Mouse (Mus musculus) testis, adult 2 months (tissue): ENCODE data around the gene Rbm33. TPM values are rescaled to one million over a fixed set of nuclear protein-coding genes. Genes with fewer than 3 reads are reported as not detected.

ENCODE experiments used
- H3K27ac ChIP-seq: fragments of 200-500 bp; 2 replicates; pipeline ENCODE4 v1.5.1; 2012; ENCODE audit warnings: low read depth, low read length; ENCODE audit not compliant: control insufficient read depth, insufficient read depth
- H3K27me3 ChIP-seq: fragments of 200-500 bp; 2 replicates; pipeline ENCODE4 v1.6.1; 2012; ENCODE audit warnings: mild to moderate bottlenecking, low read length, moderate library complexity; ENCODE audit not compliant: control insufficient read depth, insufficient read depth
- H3K36me3 ChIP-seq: fragments of 200-500 bp; 2 replicates; pipeline ENCODE4 v1.6.1; 2012; ENCODE audit warnings: mild to moderate bottlenecking, low read length; ENCODE audit not compliant: control insufficient read depth, insufficient read depth
- H3K4me1 ChIP-seq: fragments of 200-500 bp; 2 replicates; pipeline ENCODE4 v1.6.1; 2012; ENCODE audit warnings: low read length; ENCODE audit not compliant: control insufficient read depth, insufficient read depth
- H3K4me3 ChIP-seq: fragments of 200-500 bp; 2 replicates; pipeline ENCODE4 v1.5.1; 2012; ENCODE audit warnings: low read depth, mild to moderate bottlenecking, low read length, moderate library complexity, mixed read lengths; ENCODE audit not compliant: control insufficient read depth
- CTCF ChIP-seq: fragments of 200-500 bp; IDR thresholded peaks from 2 replicates; pipeline ENCODE4 v1.5.1; 2012; ENCODE audit warnings: low read depth, mild to moderate bottlenecking, inconsistent platforms, low read length, moderate library complexity; ENCODE audit not compliant: control insufficient read depth, insufficient read depth, insufficient replicate concordance
- POLR2A ChIP-seq: fragments of 200-500 bp; IDR thresholded peaks from 2 replicates; pipeline ENCODE4 v1.6.1; 2012; ENCODE audit warnings: low read depth, mild to moderate bottlenecking, inconsistent platforms, low read length, moderate library complexity; ENCODE audit not compliant: control insufficient read depth
- polyA plus RNA-seq: library from polyadenylated mRNA; depleted of rRNA; stranded (reverse); fragments of >200 nt; gene quantifications from 2 replicates; pipeline ENCODE4 v1.2.3, GENCODE M21; 2012; rRNA removed

Rbm33 gene
- polyA plus RNA-seq, 1 experiment = 17.0 TPM

DNA sequence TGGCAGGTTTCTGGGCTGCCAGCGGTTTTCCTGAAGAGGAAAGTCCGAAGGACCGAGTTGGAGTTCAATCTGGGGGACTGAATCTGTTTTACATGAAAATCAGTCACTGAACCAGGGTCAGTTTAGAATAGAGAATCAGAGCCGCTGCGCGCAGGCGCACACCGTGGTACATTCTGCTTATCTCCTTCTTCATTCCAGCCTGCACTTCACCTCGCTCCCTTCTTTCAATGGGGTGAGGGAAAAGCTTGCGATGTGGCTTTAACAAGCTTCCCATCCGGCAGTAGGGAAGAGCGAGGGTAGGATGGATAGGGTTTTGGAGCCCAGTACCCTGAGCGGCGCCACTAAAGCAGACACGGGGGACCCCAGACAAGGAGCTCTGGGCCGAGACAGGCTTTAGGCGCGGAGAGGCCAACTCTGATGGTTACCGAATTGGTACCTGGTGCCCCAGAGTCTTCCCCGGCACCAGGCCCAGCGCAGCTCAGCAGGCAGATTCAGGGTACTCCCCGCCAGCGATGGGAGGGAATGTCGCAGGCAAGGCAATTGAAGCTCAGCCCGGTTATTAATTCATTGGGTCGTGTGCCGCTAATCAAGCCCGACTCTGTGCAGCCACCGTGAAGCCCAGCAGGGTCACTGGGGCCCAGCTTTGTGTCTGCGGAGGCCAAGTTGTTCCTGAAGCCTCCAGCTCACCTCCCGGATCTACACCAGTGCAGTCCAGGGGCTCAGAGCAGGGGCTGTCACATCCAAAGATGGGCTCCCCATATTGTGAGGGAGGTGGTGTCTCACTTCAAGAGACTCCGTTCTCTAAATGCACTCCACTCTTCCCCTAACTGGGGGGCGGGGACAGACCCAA, 146.0 kb downstream of the Rbm33 start:
- H3K4me1 ChIP-seq = peaks cover 59% of the 10 kb centered on the region
- TF ChIP-seq POLR2A (no peak), CTCF (no peak)
- H3K27ac ChIP-seq = no peak overlapping the region
- no peaks in the 10 kb centered on the region for H3K36me3 ChIP-seq
- H3K4me3 ChIP-seq = no peak overlapping the region
- H3K27me3 ChIP-seq = no peaks in the 10 kb centered on the region

DNA sequence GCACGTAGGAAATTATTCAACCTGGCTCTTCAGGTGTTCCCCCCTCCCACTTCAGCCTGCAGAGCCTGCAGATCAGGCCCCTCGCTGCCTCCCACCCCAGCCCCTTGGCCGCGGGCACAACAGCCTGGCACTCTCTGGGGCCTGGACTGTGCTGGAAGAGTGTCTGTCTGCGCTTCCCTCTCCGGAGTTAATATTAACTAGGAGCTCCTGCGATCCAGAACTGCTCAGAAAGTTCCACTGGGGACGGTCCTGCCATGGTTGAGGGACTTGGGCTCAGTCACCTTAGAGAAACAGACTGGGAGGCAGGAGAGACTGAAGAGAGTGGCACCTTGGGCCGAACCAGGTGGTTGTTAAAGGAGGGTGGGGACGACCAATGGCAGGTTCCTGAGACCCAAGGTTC, 146.7 kb downstream of the Rbm33 start:
- Histone ChIP-seq H3K36me3 (no peaks in the 10 kb centered on the region), H3K4me1 (peaks cover 53% of the 10 kb centered on the region), H3K27ac (no peak overlapping the region)

DNA sequence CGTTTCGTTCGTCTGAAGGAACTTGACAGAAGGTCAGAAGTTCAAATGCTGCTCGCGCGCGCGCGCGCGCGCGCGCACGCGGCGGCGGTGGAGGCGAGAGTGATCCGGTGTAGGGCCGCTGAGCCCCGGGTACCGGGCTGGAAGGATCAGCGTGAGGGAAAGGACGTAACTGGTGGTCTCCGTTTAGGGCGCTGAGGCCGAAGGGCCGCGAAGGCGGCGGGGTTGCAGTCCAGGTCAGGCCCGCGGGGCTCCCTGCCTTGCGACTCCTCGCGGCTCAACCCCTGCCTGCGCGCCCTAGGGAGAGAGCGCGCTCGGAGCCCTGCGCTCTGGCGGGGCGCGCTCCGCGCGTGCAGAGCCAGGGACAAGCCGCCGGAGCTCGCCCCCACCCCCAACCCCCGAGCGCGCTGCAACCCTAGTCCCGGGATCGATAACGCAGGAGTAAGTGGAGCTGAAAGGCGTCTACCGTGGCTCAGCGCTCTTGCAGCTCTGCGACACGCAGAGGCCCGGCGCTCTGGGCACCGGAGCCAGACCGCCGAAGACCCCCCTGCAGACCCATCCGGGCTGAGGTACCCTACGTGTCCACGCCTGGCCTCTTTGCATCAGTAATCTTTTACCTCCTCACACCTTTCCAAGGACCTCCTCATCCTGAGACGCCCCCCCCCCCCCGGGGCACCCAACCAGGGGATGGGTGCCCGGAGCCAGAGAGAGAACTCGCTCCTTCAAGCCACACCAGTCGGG, 147.6 kb downstream of the Rbm33 start:
- peaks cover 49% of the 10 kb centered on the region for H3K4me1 ChIP-seq

More for the DNA sequence above, 146.7 kb downstream of the Rbm33 start:
- no peak for TF ChIP-seq CTCF
- no peak for TF ChIP-seq POLR2A
- Histone ChIP-seq H3K27me3 (no peaks in the 10 kb centered on the region), H3K4me3 (no peak overlapping the region)

DNA sequence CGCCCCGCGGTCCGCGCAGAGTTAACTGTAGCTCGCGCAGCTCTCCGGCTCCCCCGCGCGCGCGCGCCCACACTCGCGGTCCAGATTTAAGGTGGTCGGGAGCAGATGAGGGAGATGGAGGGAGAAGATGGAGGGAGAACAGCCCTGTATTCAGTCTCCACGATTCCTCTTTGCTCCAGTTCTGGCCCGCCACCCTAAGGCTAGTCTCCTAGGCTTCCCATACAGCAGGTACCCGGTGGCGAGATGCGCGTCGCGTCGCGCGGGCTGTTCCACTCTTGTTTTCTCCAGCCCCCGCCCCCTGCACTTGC, 148.1 kb downstream of the Rbm33 start:
- TF ChIP-seq CTCF (no peak), POLR2A (no peak)
- Histone ChIP-seq H3K27ac (no peak overlapping the region), H3K4me1 (peaks cover 44% of the 10 kb centered on the region), H3K27me3 (no peaks in the 10 kb centered on the region), H3K4me3 (peak overlapping the region; percentile 10), H3K36me3 (no peaks in the 10 kb centered on the region)

More for the DNA sequence above, 147.6 kb downstream of the Rbm33 start:
- H3K36me3 ChIP-seq = no peaks in the 10 kb centered on the region
- no peaks in the 10 kb centered on the region for H3K27me3 ChIP-seq
- peak overlapping the region; percentile 10 for H3K4me3 ChIP-seq
- TF ChIP-seq CTCF (no peak), POLR2A (no peak)
- no peak overlapping the region for H3K27ac ChIP-seq

DNA sequence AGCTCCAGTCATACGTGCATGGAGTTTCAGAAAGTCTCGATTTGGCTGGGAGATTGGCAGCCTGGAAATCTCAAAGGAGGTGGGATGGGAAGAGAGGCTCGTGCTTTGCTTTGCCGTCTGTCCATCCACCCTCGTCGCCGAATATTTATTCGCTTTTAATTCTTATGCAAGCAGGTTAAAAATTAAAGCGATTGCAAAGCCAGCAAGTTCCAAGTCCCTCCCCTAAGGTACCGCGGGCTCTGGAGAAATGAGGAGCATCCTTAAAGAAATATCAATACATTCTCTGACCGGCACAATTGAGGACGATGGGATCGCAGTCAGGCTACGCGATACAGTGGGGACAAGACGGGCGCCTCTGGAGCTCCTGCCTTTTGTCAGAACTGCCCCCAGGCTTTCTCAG, 148.6 kb downstream of the Rbm33 start:
- Histone ChIP-seq H3K27ac (no peak overlapping the region), H3K4me1 (peaks cover 41% of the 10 kb centered on the region), H3K27me3 (no peaks in the 10 kb centered on the region), H3K36me3 (no peaks in the 10 kb centered on the region), H3K4me3 (no peak overlapping the region; the same call in 1 of the 2 replicates)
- TF ChIP-seq CTCF = no peak
- no peak for TF ChIP-seq POLR2A

DNA sequence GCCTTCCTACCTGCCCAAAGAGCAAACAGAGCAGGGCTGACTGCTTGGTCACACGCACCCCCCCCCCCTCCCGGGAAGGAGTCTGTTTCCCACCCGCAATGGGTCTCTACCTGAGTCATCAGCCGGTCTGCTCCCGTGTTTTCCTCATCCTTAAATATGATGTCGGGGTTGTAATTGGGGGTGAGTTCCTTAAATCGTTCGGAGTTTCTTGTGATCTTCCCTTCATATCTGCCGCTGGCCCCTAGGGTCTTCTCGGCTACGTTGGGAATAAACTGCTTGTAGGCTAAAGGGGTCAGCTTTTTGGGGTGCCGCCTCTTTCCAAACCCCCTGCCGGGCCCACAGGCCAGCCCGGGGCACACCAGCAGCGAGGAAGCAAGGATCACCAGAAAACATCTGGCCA, 149.4 kb downstream of the Rbm33 start:
- H3K36me3 ChIP-seq = no peaks in the 10 kb centered on the region
- H3K4me1 ChIP-seq = peaks cover 38% of the 10 kb centered on the region
- H3K27ac ChIP-seq = no peak overlapping the region
- TF ChIP-seq POLR2A = no peak
- no peak for TF ChIP-seq CTCF
- H3K27me3 ChIP-seq = no peaks in the 10 kb centered on the region
- no peak overlapping the region; the same call in none of the 2 replicates for H3K4me3 ChIP-seq

DNA sequence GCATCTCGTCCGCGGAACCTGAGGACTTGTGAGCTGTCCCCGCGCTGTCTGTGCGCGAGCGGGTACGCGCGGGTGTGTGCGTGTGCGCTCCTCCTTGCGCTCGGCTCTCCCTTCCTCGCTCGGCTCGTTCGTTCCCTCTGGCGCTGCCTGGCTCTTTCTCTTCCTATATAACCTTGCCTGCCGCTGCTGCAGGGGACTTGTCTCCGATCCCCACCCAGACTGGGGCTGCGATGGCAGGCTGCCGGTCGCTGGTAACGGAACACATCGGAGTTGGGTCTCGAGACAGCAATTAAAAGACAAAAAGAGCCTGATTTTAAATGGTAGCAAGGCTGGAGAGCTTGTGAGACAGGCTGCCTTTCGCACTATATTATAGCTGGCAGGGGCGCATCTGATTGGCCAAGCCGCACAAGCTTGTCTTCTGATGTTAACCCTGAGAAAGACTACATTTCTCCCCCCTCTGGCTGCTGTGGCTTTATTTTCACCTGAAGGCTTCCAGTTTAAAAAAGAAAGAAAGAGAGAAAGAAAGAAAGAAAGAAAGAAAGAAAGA, 149.9 kb downstream of the Rbm33 start, which contains the start of gene Shh:
Gene Shh (minus strand): TSS at position 497 of the 547 bp plus-strand sequence.
- H3K4me1 ChIP-seq = peaks cover 36% of the 10 kb centered on the region
- no peaks in the 10 kb centered on the region for H3K27me3 ChIP-seq
- TF ChIP-seq CTCF (no peak), POLR2A (no peak)
- no peaks in the 10 kb centered on the region for H3K36me3 ChIP-seq
- peak within 1 kb of the TSS; percentile 23 for H3K4me3 ChIP-seq
- no peak within 1 kb of the TSS for H3K27ac ChIP-seq

Other genes starting within 250 kb of the Rbm33 start
- 14.1 and 16.6 TPM in 2 replicates for gene Insig1, start 245.8 kb upstream of the Rbm33 start, polyA plus RNA-seq
- gene En2, start 151.4 kb upstream of the Rbm33 start, polyA plus RNA-seq = 0.36 and 0.53 TPM in 2 replicates
- gene Cnpy1, start 71.3 kb upstream of the Rbm33 start, polyA plus RNA-seq = 0.05 and 0.07 TPM in 2 replicates
- gene Shh, start 150.1 kb downstream of the Rbm33 start, polyA plus RNA-seq = 0.04 and 0.59 TPM in 2 replicates